Mouse (Mus musculus): ENCODE results near the gene Ddah1.

- TF ChIP-seq GATA1 (IDR thresholded peaks at IDR 0.05; ENCODE audit: borderline replicate concordance, low read length), result no peak
- no peak for TF ChIP-seq FLI1 (IDR thresholded peaks at IDR 0.05; ENCODE audit: low read length)
These were observed 134.0 kb downstream of the Ddah1 start for GRCm38 (mm10) chr3:145892451-145892850.

All from megakaryocyte, embryonic 14.5 days (primary cell).